Mouse (Mus musculus) small intestine, adult 2 months (tissue): ENCODE measurements around the gene Acoxl.

Experiments
- CTCF ChIP-seq: fragments of 200-500 bp; IDR thresholded peaks from 2 replicates; pipeline ENCODE4 v1.5.1; 2012; ENCODE audit warnings: low read depth, mild to moderate bottlenecking, control low read depth, inconsistent platforms, low read length, moderate library complexity, mixed read lengths; ENCODE audit not compliant: insufficient replicate concordance, insufficient read length; ENCODE audit errors: extremely low read depth
- POLR2A ChIP-seq: fragments of 200-500 bp; IDR thresholded peaks from 2 replicates; pipeline ENCODE4 v1.6.1; 2012; ENCODE audit warnings: low read depth, mild to moderate bottlenecking, control low read depth, inconsistent platforms, low read length, moderate library complexity

- TF ChIP-seq CTCF (no peak), POLR2A (no peak)
Measured at GRCm38 (mm10) chr2:127983981-127984380, 145.3 kb downstream of the Acoxl start.
